Mouse (Mus musculus): ENCODE measurements at regions not wholly inside any gene's neighbourhood (a gene's known extent, or its start where the extent isn't known, plus 50 kb on each side); places are given as distances from the start of the nearest gene placed in this dataset.

- Histone ChIP-seq H3K27me3 (replicated peaks) (no peaks in the 10 kb centered on the region), H3K9me3 (replicated peaks) (no peaks in the 10 kb centered on the region), H3K36me3 (no peaks in the 10 kb centered on the region), H3K4me3 (no peak overlapping the region), H3K4me1 (no peaks in the 10 kb centered on the region), H3K4me2 (no peak overlapping the region), H3K27ac (no peak overlapping the region), H3K9ac (no peak overlapping the region)
- 74% methylated on average over 24 of the region's 24 CpGs for WGBS (ENCODE audit: insufficient replicate concordance)
- ATAC-seq: no peak
Measured at GRCm38 (mm10) chr6:135526460-135527160, 164.3 kb downstream of the Emp1 start.

- Histone ChIP-seq H3K4me3 (no peak overlapping the region), H3K9ac (no peak overlapping the region), H3K4me1 (no peaks in the 10 kb centered on the region), H3K36me3 (no peaks in the 10 kb centered on the region), H3K4me2 (no peak overlapping the region), H3K27me3 (replicated peaks) (no peaks in the 10 kb centered on the region), H3K9me3 (replicated peaks) (no peaks in the 10 kb centered on the region), H3K27ac (no peak overlapping the region)
- 65% methylated on average over 4 of the region's 4 CpGs for WGBS (ENCODE audit: insufficient replicate concordance)
- no peak for ATAC-seq
Measured at GRCm38 (mm10) chr6:135527879-135528278, 165.5 kb downstream of the Emp1 start.

- no peak for ATAC-seq
- Histone ChIP-seq H3K4me2 (no peak overlapping the region), H3K4me1 (no peaks in the 10 kb centered on the region), H3K9me3 (replicated peaks) (no peaks in the 10 kb centered on the region), H3K4me3 (no peak overlapping the region), H3K27ac (no peak overlapping the region), H3K27me3 (replicated peaks) (no peaks in the 10 kb centered on the region), H3K36me3 (no peaks in the 10 kb centered on the region), H3K9ac (no peak overlapping the region)
- 49% methylated on average over 9 of the region's 9 CpGs for WGBS (ENCODE audit: insufficient replicate concordance)
Measured at GRCm38 (mm10) chr6:135539791-135540646, 177.7 kb downstream of the Emp1 start.

DNA sequence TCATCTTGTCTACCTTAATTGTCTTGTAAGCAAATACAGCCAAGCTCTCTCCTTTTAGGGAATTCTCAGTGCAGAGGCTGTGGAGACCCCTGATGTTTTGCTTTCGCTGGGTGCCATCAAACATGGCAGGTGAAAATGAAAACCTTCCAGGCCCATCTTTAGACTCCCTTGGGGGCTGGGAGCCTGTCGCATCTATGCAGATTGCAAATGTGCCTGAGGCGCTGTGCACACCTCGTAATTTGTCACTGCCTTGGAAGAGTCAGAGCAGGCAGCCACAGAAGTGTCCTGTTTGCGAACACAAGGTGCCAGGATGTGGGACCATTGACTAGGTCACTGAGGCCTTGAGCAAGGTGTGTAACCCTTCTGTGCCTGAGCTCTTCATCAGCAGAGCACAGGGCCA lies 179.2 kb downstream of the Emp1 start:
- Histone ChIP-seq H3K4me3 (no peak overlapping the region), H3K9me3 (replicated peaks) (no peaks in the 10 kb centered on the region), H3K9ac (no peak overlapping the region), H3K4me2 (no peak overlapping the region), H3K27ac (no peak overlapping the region), H3K27me3 (replicated peaks) (no peaks in the 10 kb centered on the region), H3K36me3 (no peaks in the 10 kb centered on the region), H3K4me1 (no peaks in the 10 kb centered on the region)
- WGBS (ENCODE audit: insufficient replicate concordance): 66% methylated on average over 5 of the region's 5 CpGs
- no peak for ATAC-seq

DNA sequence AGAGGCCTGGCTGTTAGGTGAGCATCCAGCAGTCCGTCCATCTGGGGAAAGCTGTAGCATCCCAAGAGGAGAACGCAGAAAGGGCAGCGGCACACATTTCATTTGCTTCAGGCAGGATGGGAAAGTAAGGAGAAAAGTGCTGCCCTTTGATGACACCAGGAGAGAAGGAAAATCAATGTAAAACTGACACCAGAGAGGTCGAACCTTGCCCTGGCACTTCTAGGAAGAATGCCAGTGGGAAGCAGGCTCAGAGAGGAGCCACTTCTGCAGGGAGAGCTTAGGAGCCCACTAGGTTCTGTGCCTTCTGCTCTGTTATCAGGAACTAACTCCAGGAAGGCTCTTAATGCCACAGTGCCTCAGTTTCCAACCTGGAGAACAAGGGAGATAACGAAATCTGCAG lies 180.0 kb downstream of the Emp1 start:
- Histone ChIP-seq H3K9ac (no peak overlapping the region), H3K9me3 (replicated peaks) (no peaks in the 10 kb centered on the region), H3K27me3 (replicated peaks) (no peaks in the 10 kb centered on the region), H3K27ac (no peak overlapping the region), H3K4me3 (no peak overlapping the region), H3K36me3 (no peaks in the 10 kb centered on the region), H3K4me1 (no peaks in the 10 kb centered on the region), H3K4me2 (no peak overlapping the region)
- 48% methylated on average over 5 of the region's 5 CpGs for WGBS (ENCODE audit: insufficient replicate concordance)
- ATAC-seq: no peak

DNA sequence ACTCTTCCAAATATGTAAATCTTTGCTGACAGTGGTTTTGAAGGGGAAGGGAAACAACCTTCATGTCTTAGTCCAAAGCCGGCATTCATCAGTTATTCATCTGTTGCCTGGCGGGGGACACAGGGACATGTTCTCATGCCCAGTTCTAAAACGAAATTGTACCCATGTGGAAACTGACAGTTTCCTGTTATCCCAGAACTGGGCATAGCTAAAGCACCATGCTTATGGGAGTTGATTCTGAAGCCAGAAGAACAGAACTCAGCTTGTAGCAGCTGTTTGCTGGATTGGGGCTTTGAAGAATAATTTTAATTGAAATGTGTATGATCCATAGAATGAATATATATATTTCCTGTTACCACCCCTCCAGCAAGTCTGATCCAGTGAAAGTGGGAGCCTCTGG lies 181.0 kb downstream of the Emp1 start:
- Histone ChIP-seq H3K27ac (no peak overlapping the region), H3K27me3 (replicated peaks) (no peaks in the 10 kb centered on the region), H3K4me1 (no peaks in the 10 kb centered on the region), H3K4me3 (no peak overlapping the region), H3K9me3 (replicated peaks) (no peaks in the 10 kb centered on the region), H3K4me2 (no peak overlapping the region), H3K36me3 (no peaks in the 10 kb centered on the region), H3K9ac (no peak overlapping the region)
- WGBS (ENCODE audit: insufficient replicate concordance): 55% methylated on average over 3 of the region's 3 CpGs
- no peak for ATAC-seq

- no peak for ATAC-seq
- H3K27me3 ChIP-seq (replicated peaks): no peaks in the 10 kb centered on the region
- 53% methylated on average over 3 of the region's 3 CpGs for WGBS (ENCODE audit: insufficient replicate concordance)
- H3K4me1 ChIP-seq: no peaks in the 10 kb centered on the region
- H3K36me3 ChIP-seq: no peaks in the 10 kb centered on the region
- no peak overlapping the region for H3K9ac ChIP-seq
- no peak overlapping the region for H3K4me2 ChIP-seq
- no peak overlapping the region for H3K27ac ChIP-seq
- no peaks in the 10 kb centered on the region for H3K9me3 ChIP-seq (replicated peaks)
- H3K4me3 ChIP-seq: no peak overlapping the region
Measured at GRCm38 (mm10) chr6:135543863-135544262, 181.5 kb downstream of the Emp1 start.

- Histone ChIP-seq H3K9ac (no peak overlapping the region), H3K27me3 (replicated peaks) (no peaks in the 10 kb centered on the region), H3K4me2 (no peak overlapping the region), H3K4me3 (no peak overlapping the region), H3K27ac (no peak overlapping the region), H3K4me1 (no peaks in the 10 kb centered on the region), H3K36me3 (no peaks in the 10 kb centered on the region), H3K9me3 (replicated peaks) (no peaks in the 10 kb centered on the region)
- no peak for ATAC-seq
- WGBS (ENCODE audit: insufficient replicate concordance): 31% methylated on average over 3 of the region's 3 CpGs
Measured at GRCm38 (mm10) chr6:135550368-135550950, 188.1 kb downstream of the Emp1 start.

DNA sequence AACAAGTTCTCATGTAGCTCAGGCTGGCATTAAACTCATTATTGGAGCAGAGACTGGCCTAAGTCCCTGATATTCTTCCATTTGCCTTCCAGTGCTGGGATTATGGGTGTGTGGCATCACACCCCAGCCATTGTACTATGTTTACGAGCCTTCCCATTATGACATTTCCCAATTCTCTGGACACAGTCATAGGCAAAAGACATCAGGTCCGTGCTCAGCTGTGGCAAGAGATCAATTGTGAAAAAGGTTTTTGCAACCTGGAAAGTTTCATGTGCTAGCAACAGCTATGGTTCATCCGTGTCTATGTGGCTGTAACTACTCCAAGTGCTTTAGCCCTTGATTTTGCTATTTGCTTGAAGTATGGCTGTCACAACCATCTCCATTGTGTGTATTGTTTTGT lies 190.1 kb downstream of the Emp1 start:
- H3K36me3 ChIP-seq: no peaks in the 10 kb centered on the region
- no peak overlapping the region for H3K4me2 ChIP-seq
- WGBS (ENCODE audit: insufficient replicate concordance): 67% methylated on average over 3 of the region's 3 CpGs
- H3K9ac ChIP-seq: no peak overlapping the region
- H3K27ac ChIP-seq: no peak overlapping the region
- H3K9me3 ChIP-seq (replicated peaks): no peaks in the 10 kb centered on the region
- no peak overlapping the region for H3K4me3 ChIP-seq
- H3K27me3 ChIP-seq (replicated peaks): no peaks in the 10 kb centered on the region
- no peak for ATAC-seq
- H3K4me1 ChIP-seq: no peaks in the 10 kb centered on the region

- no peak for ATAC-seq
- WGBS (ENCODE audit: insufficient replicate concordance): 67% methylated on average over 5 of the region's 5 CpGs
- H3K27me3 ChIP-seq (replicated peaks): no peaks in the 10 kb centered on the region
- no peaks in the 10 kb centered on the region for H3K4me1 ChIP-seq
- no peak overlapping the region for H3K4me2 ChIP-seq
- no peak overlapping the region for H3K9ac ChIP-seq
- no peak overlapping the region for H3K4me3 ChIP-seq
- no peaks in the 10 kb centered on the region for H3K36me3 ChIP-seq
- H3K9me3 ChIP-seq (replicated peaks): no peaks in the 10 kb centered on the region
- no peak overlapping the region for H3K27ac ChIP-seq
Measured at GRCm38 (mm10) chr6:135559501-135559907, 197.2 kb downstream of the Emp1 start.

GRCm38 (mm10) chr6:135562267-135562666 lies 199.9 kb downstream of the Emp1 start:
- H3K27me3 ChIP-seq (replicated peaks): no peaks in the 10 kb centered on the region
- no peak overlapping the region for H3K4me2 ChIP-seq
- H3K9me3 ChIP-seq (replicated peaks): no peaks in the 10 kb centered on the region
- no peak overlapping the region for H3K4me3 ChIP-seq
- no peak for ATAC-seq
- WGBS (ENCODE audit: insufficient replicate concordance): 64% methylated on average over 2 of the region's 2 CpGs
- no peaks in the 10 kb centered on the region for H3K4me1 ChIP-seq
- H3K9ac ChIP-seq: no peak overlapping the region
- no peak overlapping the region for H3K27ac ChIP-seq
- H3K36me3 ChIP-seq: no peaks in the 10 kb centered on the region

DNA sequence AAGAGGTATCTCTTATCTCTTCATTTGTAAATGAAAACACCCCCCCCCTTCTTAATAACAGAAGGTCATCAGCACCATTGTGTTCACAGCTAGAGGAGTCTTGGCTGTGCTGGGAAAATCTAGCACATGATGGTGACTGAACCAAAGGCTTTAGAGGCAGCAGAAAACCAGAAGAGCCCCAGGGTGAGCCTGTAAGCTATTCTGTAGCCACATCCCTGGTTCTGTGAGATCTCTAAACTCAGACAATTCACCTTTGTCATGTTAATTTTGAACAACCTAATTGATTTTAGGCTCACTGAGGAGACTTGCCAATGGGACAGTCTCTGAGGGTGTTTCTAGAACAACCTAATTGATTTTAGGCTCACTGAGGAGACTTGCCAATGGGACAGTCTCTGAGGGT lies 201.4 kb downstream of the Emp1 start:
- no peak overlapping the region for H3K4me2 ChIP-seq
- no peak overlapping the region for H3K27ac ChIP-seq
- no peak for ATAC-seq

More for the DNA sequence above, 201.4 kb downstream of the Emp1 start:
- Histone ChIP-seq H3K27me3 (replicated peaks) (no peaks in the 10 kb centered on the region), H3K36me3 (no peaks in the 10 kb centered on the region), H3K4me3 (no peak overlapping the region), H3K9me3 (replicated peaks) (no peaks in the 10 kb centered on the region), H3K4me1 (no peaks in the 10 kb centered on the region), H3K9ac (no peak overlapping the region)
